Mouse (Mus musculus) lung, adult 2 months (tissue): Measurements from ENCODE around the gene Ptprd.

ENCODE experiments used
- CTCF ChIP-seq: fragments of 200-500 bp; IDR thresholded peaks from 2 replicates; pipeline ENCODE4 v1.5.1; 2011; ENCODE audit warnings: mild to moderate bottlenecking, low read length, control low read depth; ENCODE audit not compliant: insufficient read depth
- POLR2A ChIP-seq: fragments of 200-500 bp; IDR thresholded peaks from 2 replicates; pipeline ENCODE4 v1.6.1; 2011; ENCODE audit warnings: low read depth, mild to moderate bottlenecking, control low read depth, low read length, borderline replicate concordance; ENCODE audit errors: extremely low read depth

DNA sequence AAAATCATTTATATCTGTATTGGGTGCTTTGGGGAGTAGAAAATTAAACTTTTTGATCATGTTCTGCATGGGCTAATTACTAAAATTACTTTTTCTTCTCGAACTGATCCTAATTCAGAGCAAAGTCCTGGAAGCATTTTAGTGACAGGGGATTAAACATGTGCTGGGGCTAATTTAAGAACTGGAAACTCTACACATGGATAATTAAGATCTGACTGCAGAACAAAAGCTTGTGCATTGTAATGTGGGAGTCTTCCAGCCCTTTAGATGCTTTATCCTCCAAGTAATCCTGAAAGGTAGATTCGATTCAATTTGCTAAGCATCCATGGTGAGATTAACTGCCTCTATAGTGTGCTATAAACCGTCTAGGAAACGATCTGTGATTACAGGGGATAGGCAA, 2316.9 kb downstream of the Ptprd start:
- no peak for TF ChIP-seq CTCF
- no peak for TF ChIP-seq POLR2A
